Mouse (Mus musculus): ENCODE data around the gene Ryk. TPM values are rescaled to one million over a fixed set of nuclear protein-coding genes. Genes with fewer than 3 reads are reported as not detected.

Ryk gene
- 5.5 and 7.4 TPM in 2 replicates for polyA plus RNA-seq (2011; ENCODE audit: insufficient read depth, insufficient read length, low replicate concordance, missing spikeins)

DNA sequence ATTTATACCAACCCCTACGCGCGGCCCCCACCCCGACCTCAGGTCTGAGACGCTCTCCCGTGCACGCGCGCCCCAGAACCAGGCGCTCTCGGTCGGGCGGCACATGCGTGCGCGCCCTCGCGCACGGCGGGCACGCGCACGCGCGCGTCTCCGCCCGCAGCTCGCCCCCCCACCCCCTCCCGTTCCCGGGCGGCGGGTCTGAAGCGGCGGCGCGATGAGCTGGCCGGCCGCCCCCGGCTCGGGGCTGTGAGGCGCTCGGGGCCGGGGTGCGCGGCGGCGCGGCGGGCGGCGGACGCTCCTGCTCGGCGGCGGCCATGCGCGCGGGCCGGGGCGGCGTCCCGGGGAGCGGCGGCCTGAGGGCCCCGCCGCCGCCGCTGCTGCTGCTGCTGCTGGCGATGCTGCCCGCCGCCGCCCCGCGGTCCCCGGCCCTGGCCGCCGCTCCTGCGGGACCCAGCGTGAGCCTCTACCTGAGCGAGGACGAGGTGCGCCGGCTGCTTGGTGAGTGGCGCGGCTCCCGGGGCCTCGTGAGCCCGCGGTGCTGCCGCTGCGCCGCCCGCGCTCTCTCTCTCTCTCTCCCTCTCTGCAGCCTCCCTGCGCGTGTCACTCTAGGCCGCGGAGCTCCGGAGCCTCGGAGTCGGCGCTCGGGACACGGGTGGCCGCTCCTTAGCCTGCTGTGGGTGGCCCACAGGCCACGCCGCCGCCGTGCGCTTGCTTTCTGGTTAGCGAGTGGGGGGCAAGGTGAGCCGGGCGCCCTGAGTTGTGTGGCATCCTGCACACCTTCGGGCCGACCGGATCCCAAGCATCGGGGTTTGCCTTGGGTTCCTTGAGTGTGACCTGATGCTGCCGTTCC, at the start of gene Ryk:
Gene Ryk, plus strand, starts transcription at position 176 of the 850 bp plus-strand sequence.
- H3K27ac ChIP-seq (ENCODE audit: control insufficient read depth, insufficient read depth, low read depth, low read length, poor library complexity), result no peak within 1 kb of the TSS; the same call in 1 of the 2 replicates
- TF ChIP-seq CTCF (IDR thresholded peaks at IDR 0.05; ENCODE audit: control insufficient read depth, insufficient read depth, low read length) (no peak), POLR2A (IDR thresholded peaks at IDR 0.05; ENCODE audit: borderline replicate concordance, control insufficient read depth, low read depth, low read length) (no peak)
- H3K4me3 ChIP-seq (replicated peaks; ENCODE audit: control insufficient read depth, low read depth, low read length), result peak within 1 kb of the TSS; percentile 48
- H3K4me1 ChIP-seq (ENCODE audit: control insufficient read depth, insufficient read depth, low read length), result no peaks in the 10 kb centered on the region
- 3% methylated on average over 114 of the region's 119 CpGs for WGBS

DNA sequence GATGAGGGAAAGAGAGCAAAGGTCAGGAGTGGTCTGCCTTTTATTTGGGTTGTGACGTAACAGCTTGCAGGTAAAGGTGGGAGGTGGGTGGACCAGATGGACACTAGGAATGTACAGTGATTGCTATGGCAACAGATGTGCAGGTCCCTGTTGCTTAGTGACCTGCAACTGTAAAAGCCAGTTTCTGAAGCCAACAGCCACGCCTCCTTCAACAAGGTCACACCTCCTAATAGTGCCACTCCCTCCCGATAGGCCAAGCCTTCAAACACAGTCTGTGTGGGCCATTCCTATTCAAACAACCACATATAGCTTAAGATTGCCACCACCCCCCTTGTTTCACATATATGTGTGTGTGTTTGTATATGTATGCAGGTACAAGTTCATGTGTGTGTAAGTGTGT, 45.2 kb upstream of the Ryk start:
- TF ChIP-seq POLR2A (IDR thresholded peaks at IDR 0.05; ENCODE audit: borderline replicate concordance, control insufficient read depth, low read depth, low read length) (no peak), CTCF (IDR thresholded peaks at IDR 0.05; ENCODE audit: control insufficient read depth, insufficient read depth, low read length) (no peak)
- no peak overlapping the region for H3K4me3 ChIP-seq (replicated peaks; ENCODE audit: control insufficient read depth, low read depth, low read length)
- H3K27ac ChIP-seq (ENCODE audit: control insufficient read depth, insufficient read depth, low read depth, low read length, poor library complexity), result no peak overlapping the region
- 74% methylated on average over 3 of the region's 3 CpGs for WGBS
- H3K4me1 ChIP-seq (ENCODE audit: control insufficient read depth, insufficient read depth, low read length), result peaks cover 1% of the 10 kb centered on the region; the same call in 1 of the 2 replicates

DNA sequence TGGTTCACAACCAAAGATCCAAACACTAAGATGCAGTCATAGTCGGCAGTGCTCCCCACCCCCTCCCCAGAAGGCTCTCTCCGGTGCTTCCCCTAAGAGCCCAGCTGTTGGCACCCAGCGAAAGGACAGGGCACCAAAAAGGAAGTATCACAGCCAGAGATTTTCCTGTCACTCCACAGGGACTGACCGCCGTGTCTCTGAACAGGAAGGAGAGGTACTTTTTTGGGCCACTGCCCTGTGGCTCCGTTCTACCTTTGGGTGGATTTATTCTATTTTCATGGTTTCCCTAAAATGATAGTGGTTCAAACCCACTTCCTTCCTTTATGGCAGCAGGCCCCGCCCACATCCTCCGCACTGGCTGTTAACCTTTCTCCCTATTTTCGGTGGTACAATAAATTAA, 42.9 kb upstream of the Ryk start:
- peak overlapping the region; percentile 27 for H3K4me3 ChIP-seq (replicated peaks; ENCODE audit: control insufficient read depth, low read depth, low read length)
- H3K27ac ChIP-seq (ENCODE audit: control insufficient read depth, insufficient read depth, low read depth, low read length, poor library complexity), result no peak overlapping the region
- TF ChIP-seq POLR2A (IDR thresholded peaks at IDR 0.05; ENCODE audit: borderline replicate concordance, control insufficient read depth, low read depth, low read length), result no peak
- no peak for TF ChIP-seq CTCF (IDR thresholded peaks at IDR 0.05; ENCODE audit: control insufficient read depth, insufficient read depth, low read length)
- H3K4me1 ChIP-seq (ENCODE audit: control insufficient read depth, insufficient read depth, low read length), result peaks cover 1% of the 10 kb centered on the region; the same call in 1 of the 2 replicates
- 1% methylated on average over 9 of the region's 9 CpGs for WGBS

DNA sequence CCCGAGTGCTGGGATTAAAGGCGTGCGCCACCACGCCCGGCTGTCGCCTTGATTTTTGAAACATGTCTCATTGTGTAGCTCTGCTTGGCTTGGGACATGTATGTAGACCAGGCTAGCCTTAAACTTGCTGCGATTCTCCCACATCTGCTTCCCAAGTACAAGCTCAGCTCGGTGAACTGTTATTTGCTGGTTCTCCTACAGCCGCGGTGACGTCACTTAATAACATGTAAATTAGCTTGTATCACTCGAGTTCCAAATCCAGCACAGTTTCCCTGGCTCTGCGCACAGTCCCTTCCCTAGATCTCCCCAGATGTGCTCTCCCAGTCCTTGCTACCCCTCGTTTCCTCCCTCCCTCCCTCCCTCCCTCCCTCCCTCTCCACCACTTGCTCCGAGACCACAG, 41.9 kb upstream of the Ryk start:
- no peak overlapping the region for H3K4me3 ChIP-seq (replicated peaks; ENCODE audit: control insufficient read depth, low read depth, low read length)
- no peak for TF ChIP-seq POLR2A (IDR thresholded peaks at IDR 0.05; ENCODE audit: borderline replicate concordance, control insufficient read depth, low read depth, low read length)
- no peak for TF ChIP-seq CTCF (IDR thresholded peaks at IDR 0.05; ENCODE audit: control insufficient read depth, insufficient read depth, low read length)
- H3K27ac ChIP-seq (ENCODE audit: control insufficient read depth, insufficient read depth, low read depth, low read length, poor library complexity), result no peak overlapping the region
- 57% methylated on average over 14 of the region's 15 CpGs for WGBS
- peaks cover 1% of the 10 kb centered on the region; the same call in 1 of the 2 replicates for H3K4me1 ChIP-seq (ENCODE audit: control insufficient read depth, insufficient read depth, low read length)

DNA sequence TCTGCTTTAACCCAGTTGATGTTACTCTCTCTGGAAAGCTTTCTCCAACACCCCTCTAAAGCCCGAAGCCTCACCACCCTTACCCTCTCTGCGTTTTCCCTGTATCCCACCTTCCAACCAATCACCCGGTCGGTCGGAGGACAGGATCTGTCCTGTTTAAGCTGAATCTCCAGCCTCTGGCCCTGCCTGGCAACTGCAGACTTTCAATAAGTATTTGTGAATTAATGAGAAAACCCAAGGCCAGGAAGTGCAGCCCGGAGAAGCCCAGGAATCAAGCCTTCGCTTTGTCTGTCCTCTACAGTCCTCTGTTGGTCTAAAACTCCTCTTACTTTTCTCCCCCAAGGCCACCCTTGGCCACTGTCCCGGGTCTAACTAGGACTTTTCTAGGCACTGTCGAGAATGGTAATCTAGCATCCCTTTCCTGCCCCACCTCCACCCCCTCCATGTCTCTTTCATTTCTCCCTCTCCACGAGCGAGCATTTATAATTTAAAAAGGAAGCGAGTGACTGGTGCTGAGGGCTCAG, 41.4 kb upstream of the Ryk start:
- Histone ChIP-seq H3K4me1 (ENCODE audit: control insufficient read depth, insufficient read depth, low read length) (peaks cover 1% of the 10 kb centered on the region; the same call in 1 of the 2 replicates), H3K27ac (ENCODE audit: control insufficient read depth, insufficient read depth, low read depth, low read length, poor library complexity) (no peak overlapping the region), H3K4me3 (replicated peaks; ENCODE audit: control insufficient read depth, low read depth, low read length) (no peak overlapping the region)
- WGBS, result 31% methylated on average over 12 of the region's 12 CpGs
- no peak for TF ChIP-seq POLR2A (IDR thresholded peaks at IDR 0.05; ENCODE audit: borderline replicate concordance, control insufficient read depth, low read depth, low read length)
- TF ChIP-seq CTCF (IDR thresholded peaks at IDR 0.05; ENCODE audit: control insufficient read depth, insufficient read depth, low read length), result no peak

DNA sequence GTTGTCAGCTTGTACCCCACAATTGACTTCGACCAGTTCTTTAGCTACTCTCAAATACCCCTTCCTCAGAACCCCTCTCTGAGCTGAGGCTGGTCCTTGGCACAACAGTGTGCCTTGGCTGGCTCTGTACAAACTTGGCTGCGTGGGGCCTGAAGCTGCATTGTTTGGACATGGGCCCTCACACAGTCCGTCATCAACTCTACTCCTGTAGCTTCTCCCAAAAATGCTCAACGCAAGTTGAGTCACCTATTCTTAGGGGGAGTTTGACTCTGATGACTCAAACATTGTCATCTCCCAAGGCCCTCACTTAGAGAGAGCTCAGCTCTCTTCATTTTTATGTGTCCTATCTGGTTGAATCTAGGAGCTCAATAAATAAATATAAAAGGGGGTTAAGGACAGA, 36.3 kb upstream of the Ryk start:
- no peak overlapping the region for H3K27ac ChIP-seq (ENCODE audit: control insufficient read depth, insufficient read depth, low read depth, low read length, poor library complexity)
- TF ChIP-seq CTCF (IDR thresholded peaks at IDR 0.05; ENCODE audit: control insufficient read depth, insufficient read depth, low read length) (no peak), POLR2A (IDR thresholded peaks at IDR 0.05; ENCODE audit: borderline replicate concordance, control insufficient read depth, low read depth, low read length) (no peak)
- WGBS, result 81% methylated on average over 4 of the region's 4 CpGs
- no peak overlapping the region for H3K4me3 ChIP-seq (replicated peaks; ENCODE audit: control insufficient read depth, low read depth, low read length)
- H3K4me1 ChIP-seq (ENCODE audit: control insufficient read depth, insufficient read depth, low read length), result no peaks in the 10 kb centered on the region

DNA sequence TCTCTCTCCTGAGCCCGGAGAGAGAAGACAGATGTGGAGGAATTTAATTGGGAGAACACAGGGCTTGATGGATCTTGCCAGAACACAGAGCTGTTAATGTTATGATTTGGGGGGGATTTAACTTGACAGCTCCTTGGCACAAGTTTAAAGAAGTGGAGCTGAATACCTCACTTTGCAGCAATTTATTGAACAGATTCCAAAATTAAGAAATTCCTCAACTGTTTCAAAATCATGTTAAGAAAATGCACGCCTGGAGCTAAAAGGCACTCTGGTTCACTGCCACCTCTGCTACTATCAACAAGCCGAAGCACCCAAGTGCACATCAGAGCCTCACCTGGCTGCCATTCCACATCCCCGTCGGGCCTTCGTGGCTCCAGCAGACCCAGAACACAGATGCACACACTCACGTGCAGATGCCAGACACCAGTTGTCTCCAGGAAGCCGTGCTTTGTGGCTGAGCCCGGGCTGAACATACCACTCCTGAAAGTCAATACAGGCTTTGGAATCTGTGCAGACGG, 28.6 kb upstream of the Ryk start:
- TF ChIP-seq POLR2A (IDR thresholded peaks at IDR 0.05; ENCODE audit: borderline replicate concordance, control insufficient read depth, low read depth, low read length) (no peak), CTCF (IDR thresholded peaks at IDR 0.05; ENCODE audit: control insufficient read depth, insufficient read depth, low read length) (no peak)
- WGBS, result 74% methylated on average over 10 of the region's 10 CpGs
- Histone ChIP-seq H3K27ac (ENCODE audit: control insufficient read depth, insufficient read depth, low read depth, low read length, poor library complexity) (no peak overlapping the region), H3K4me1 (ENCODE audit: control insufficient read depth, insufficient read depth, low read length) (no peaks in the 10 kb centered on the region), H3K4me3 (replicated peaks; ENCODE audit: control insufficient read depth, low read depth, low read length) (no peak overlapping the region)

DNA sequence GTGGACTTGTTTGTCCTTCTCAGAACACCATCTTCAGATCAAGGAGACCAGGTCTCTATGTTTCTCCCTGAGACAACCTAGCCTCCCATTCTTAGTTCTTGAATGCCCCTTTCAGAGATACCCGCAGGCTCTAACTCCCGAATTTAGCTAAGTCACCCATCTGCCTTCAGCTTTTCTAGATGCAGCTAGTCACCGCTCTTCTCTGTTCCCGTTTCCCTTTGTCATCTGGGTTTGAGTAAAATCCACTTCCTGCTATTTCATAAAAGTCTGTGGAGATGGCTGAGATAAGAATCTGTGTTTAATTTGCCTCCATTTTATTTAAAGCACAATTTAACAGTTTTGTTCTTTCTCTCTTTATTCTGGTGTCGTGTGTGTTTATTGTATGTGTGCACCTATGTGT, 23.5 kb upstream of the Ryk start:
- Histone ChIP-seq H3K4me3 (replicated peaks; ENCODE audit: control insufficient read depth, low read depth, low read length) (no peak overlapping the region), H3K4me1 (ENCODE audit: control insufficient read depth, insufficient read depth, low read length) (no peaks in the 10 kb centered on the region), H3K27ac (ENCODE audit: control insufficient read depth, insufficient read depth, low read depth, low read length, poor library complexity) (no peak overlapping the region)
- TF ChIP-seq CTCF (IDR thresholded peaks at IDR 0.05; ENCODE audit: control insufficient read depth, insufficient read depth, low read length), result no peak
- TF ChIP-seq POLR2A (IDR thresholded peaks at IDR 0.05; ENCODE audit: borderline replicate concordance, control insufficient read depth, low read depth, low read length), result no peak
- whole genome bisulfite sequencing, result 14% methylated on average over 5 of the region's 5 CpGs
